Mouse (Mus musculus) midbrain, embryonic 13.5 days (tissue): ENCODE measurements at regions not wholly inside any gene's neighbourhood (a gene's known extent, or its start where the extent isn't known, plus 50 kb on each side); places are given as distances from the start of the nearest gene placed in this dataset.

ENCODE experiments used
- ATAC-seq: fragments of 200-750 bp; cut with Nextera tagmentation; 2 replicates; pipeline ENCODE4 v1.8.0; 2017; ENCODE audit warnings: mild to moderate bottlenecking, moderate TSS enrichment, moderate library complexity
- H3K27ac ChIP-seq: fragments of 300-500 bp; sonication (generic); 2 replicates; pipeline ENCODE4 v1.5.1; 2015; ENCODE audit warnings: inconsistent platforms, mild to moderate bottlenecking, moderate library complexity
- H3K27me3 ChIP-seq: fragments of 300-500 bp; sonication (generic); 2 replicates; pipeline ENCODE4 v1.6.1; 2015; ENCODE audit warnings: mild to moderate bottlenecking, inconsistent platforms
- H3K36me3 ChIP-seq: fragments of 300-500 bp; sonication (generic); 2 replicates; pipeline ENCODE4 v1.6.1; 2015; ENCODE audit warnings: mild to moderate bottlenecking, inconsistent platforms
- H3K4me1 ChIP-seq: fragments of 300-500 bp; sonication (generic); replicated peaks from 2 replicates; pipeline ENCODE4 v1.6.1; 2015; ENCODE audit warnings: inconsistent platforms
- H3K4me2 ChIP-seq: fragments of 300-500 bp; sonication (generic); replicated peaks from 2 replicates; pipeline ENCODE4 v1.6.1; 2015; ENCODE audit warnings: moderate library complexity, mild to moderate bottlenecking, inconsistent platforms
- H3K4me3 ChIP-seq: fragments of 300-500 bp; sonication (generic); replicated peaks from 2 replicates; pipeline ENCODE4 v1.5.1; 2015; ENCODE audit warnings: mild to moderate bottlenecking, inconsistent platforms
- H3K9ac ChIP-seq: fragments of 300-500 bp; sonication (generic); replicated peaks from 2 replicates; pipeline ENCODE4 v1.6.1; 2015; ENCODE audit warnings: mild to moderate bottlenecking, inconsistent platforms
- H3K9me3 ChIP-seq: fragments of 300-500 bp; sonication (generic); 2 replicates; pipeline ENCODE4 v1.6.1; 2016; ENCODE audit warnings: mild to moderate bottlenecking, inconsistent platforms
- WGBS: fragments of 180-500 bp; shearing (Covaris S2); methylation state at CpG from one replicate; pipeline ENCODE4 v1.1.7; 2015; 5-methylcytosine and 5-hydroxymethylcytosine counted together

DNA sequence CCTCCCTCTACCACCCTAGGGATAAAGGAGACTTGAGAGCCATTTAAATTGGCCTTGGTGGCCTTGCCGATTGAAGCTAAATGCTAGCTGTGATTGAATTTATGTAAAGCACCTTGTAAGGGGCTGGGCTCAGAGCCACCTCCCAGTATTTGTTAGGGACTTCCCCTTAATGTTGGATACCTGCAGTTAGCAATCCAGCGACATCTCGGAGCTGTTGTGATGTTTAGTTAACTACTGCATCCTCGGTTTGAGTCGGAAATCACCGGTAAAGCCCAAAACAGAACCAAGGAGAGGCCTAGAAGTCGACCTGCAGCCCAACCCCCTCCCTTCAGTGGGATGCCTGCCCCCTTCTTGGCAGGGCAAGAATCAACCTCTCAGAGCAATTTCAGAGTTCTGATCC lies 236.3 kb downstream of the Cd83 start:
- peaks cover 83% of the 10 kb centered on the region for H3K27me3 ChIP-seq
- H3K4me2 ChIP-seq = no peak overlapping the region
- H3K9me3 ChIP-seq = no peaks in the 10 kb centered on the region
- ATAC-seq = no peak
- no peak overlapping the region for H3K27ac ChIP-seq
- no peaks in the 10 kb centered on the region for H3K36me3 ChIP-seq
- H3K4me1 ChIP-seq = peaks cover 38% of the 10 kb centered on the region
- H3K4me3 ChIP-seq = no peak overlapping the region
- 15% methylated on average over 7 of the region's 7 CpGs for WGBS
- no peak overlapping the region for H3K9ac ChIP-seq

- Histone ChIP-seq H3K27me3 (peaks cover 76% of the 10 kb centered on the region), H3K4me2 (no peak overlapping the region), H3K27ac (no peak overlapping the region), H3K36me3 (no peaks in the 10 kb centered on the region), H3K9ac (no peak overlapping the region), H3K4me1 (peaks cover 48% of the 10 kb centered on the region), H3K4me3 (no peak overlapping the region), H3K9me3 (no peaks in the 10 kb centered on the region)
- 39% methylated on average over 10 of the region's 10 CpGs for WGBS
- no peak for ATAC-seq
These were observed 237.5 kb downstream of the Cd83 start for GRCm38 (mm10) chr13:44022106-44022505.

- H3K4me2 ChIP-seq = no peak overlapping the region
- H3K4me1 ChIP-seq = peaks cover 33% of the 10 kb centered on the region
- H3K27me3 ChIP-seq = peaks cover 71% of the 10 kb centered on the region
- no peak overlapping the region for H3K27ac ChIP-seq
- H3K36me3 ChIP-seq = no peaks in the 10 kb centered on the region
- ATAC-seq = no peak
- H3K4me3 ChIP-seq = no peak overlapping the region
- H3K9me3 ChIP-seq = no peaks in the 10 kb centered on the region
- H3K9ac ChIP-seq = no peak overlapping the region
- 62% methylated on average over 3 of the region's 3 CpGs for WGBS
These were observed 240.0 kb downstream of the Cd83 start for GRCm38 (mm10) chr13:44024612-44025011.

- ATAC-seq = peak; percentile 71; the same call in 1 of the 2 replicates
- Histone ChIP-seq H3K27ac (0 out of 2 replicates have a peak overlapping the region, but pooled peaks have one; percentile 14), H3K9ac (no peak overlapping the region), H3K4me1 (peaks cover 20% of the 10 kb centered on the region), H3K4me2 (no peak overlapping the region), H3K27me3 (peaks cover 60% of the 10 kb centered on the region), H3K4me3 (no peak overlapping the region), H3K36me3 (no peaks in the 10 kb centered on the region), H3K9me3 (no peaks in the 10 kb centered on the region)
- WGBS = 56% methylated on average over 26 of the region's 26 CpGs
These were observed 242.0 kb downstream of the Cd83 start for GRCm38 (mm10) chr13:44026321-44027255.

- Histone ChIP-seq H3K27me3 (peaks cover 58% of the 10 kb centered on the region), H3K27ac (no peak overlapping the region), H3K4me2 (no peak overlapping the region), H3K4me1 (peaks cover 12% of the 10 kb centered on the region), H3K4me3 (no peak overlapping the region), H3K9ac (no peak overlapping the region), H3K36me3 (no peaks in the 10 kb centered on the region), H3K9me3 (no peaks in the 10 kb centered on the region)
- ATAC-seq = no peak
- WGBS = 91% methylated on average over 6 of the region's 6 CpGs
These were observed 243.5 kb downstream of the Cd83 start for GRCm38 (mm10) chr13:44028081-44028480.

DNA sequence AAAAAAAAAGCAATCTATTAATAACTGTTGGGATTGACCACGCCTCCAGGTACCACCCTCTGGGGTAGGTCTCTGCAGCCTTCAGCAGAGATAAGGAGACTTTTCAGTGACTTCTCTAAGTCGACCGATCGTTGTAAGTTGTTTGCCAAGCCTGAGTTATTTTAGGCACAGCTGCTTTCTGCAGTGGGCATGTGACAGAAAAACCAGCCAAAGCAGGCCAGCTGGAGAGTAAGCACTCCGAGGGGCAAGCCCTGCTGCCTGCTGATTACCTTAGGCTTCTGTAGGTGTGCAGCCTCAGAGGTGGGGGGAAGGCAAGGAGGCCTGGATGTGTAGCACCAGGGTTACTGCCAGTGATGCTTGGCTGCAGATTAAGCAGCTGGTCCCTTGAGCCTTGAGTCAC lies 246.0 kb downstream of the Cd83 start:
- WGBS = 90% methylated on average over 5 of the region's 5 CpGs
- Histone ChIP-seq H3K4me3 (no peak overlapping the region), H3K27me3 (peaks cover 35% of the 10 kb centered on the region), H3K9ac (no peak overlapping the region), H3K4me1 (peaks cover 12% of the 10 kb centered on the region), H3K4me2 (no peak overlapping the region), H3K9me3 (no peaks in the 10 kb centered on the region), H3K36me3 (no peaks in the 10 kb centered on the region), H3K27ac (no peak overlapping the region)
- ATAC-seq = no peak

DNA sequence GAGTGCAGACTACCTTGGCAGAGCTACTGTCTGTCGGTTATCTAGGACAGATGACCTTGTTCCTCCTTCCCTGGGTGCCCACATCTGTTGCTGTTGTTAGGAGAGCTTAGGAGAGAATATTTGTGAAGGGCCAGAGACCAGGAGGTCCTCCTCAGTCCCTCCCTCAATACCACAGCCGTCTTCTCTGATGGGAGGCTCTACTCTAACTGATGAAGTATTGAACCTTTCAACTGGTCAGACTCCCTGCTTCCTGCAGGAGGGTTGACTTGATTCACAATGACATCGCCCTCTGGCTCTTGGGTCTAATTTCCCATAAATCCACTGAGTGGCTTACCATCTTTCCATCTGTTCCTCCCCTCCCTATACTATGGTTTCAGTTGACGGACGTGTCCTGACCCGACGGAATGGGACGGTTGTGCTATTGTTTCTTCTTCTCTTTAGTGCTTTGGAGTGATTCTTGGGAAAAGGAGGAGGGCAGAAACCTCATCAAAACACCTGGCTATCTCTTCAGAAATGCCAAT lies 253.3 kb downstream of the Cd83 start:
- Histone ChIP-seq H3K27ac (no peak overlapping the region), H3K4me1 (peaks cover 6% of the 10 kb centered on the region), H3K4me3 (no peak overlapping the region), H3K27me3 (peaks cover 43% of the 10 kb centered on the region), H3K4me2 (no peak overlapping the region), H3K9me3 (no peaks in the 10 kb centered on the region), H3K9ac (no peak overlapping the region), H3K36me3 (no peaks in the 10 kb centered on the region)
- no peak for ATAC-seq
- WGBS = 76% methylated on average over 8 of the region's 8 CpGs

DNA sequence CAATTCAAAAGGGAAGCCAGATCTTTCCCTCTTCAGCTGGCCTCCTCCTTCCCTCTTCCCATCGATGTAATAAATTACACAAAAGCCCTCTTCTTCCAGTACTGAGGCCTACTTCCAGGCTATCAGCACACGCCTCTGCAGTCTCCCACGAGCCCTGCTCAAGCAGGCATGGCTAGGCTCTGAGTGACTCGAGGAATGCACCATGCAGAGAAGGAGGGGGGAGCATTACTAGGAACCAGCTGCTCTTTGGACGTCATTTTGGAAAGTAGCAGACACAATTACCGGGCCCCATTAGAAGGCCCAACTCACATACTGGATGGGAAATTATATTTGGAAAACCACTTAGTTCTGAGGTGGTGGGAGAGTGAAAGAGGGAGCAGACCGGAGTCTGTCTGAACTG lies 253.7 kb downstream of the Cd83 start:
- ATAC-seq = no peak
- no peak overlapping the region for H3K4me3 ChIP-seq
- H3K27ac ChIP-seq = no peak overlapping the region
- peaks cover 11% of the 10 kb centered on the region for H3K4me1 ChIP-seq
- H3K9me3 ChIP-seq = no peaks in the 10 kb centered on the region
- no peak overlapping the region for H3K9ac ChIP-seq
- no peak overlapping the region for H3K4me2 ChIP-seq
- H3K36me3 ChIP-seq = no peaks in the 10 kb centered on the region
- 54% methylated on average over 7 of the region's 7 CpGs for WGBS
- H3K27me3 ChIP-seq = peaks cover 43% of the 10 kb centered on the region

- 58% methylated on average over 7 of the region's 7 CpGs for WGBS
- H3K4me1 ChIP-seq = peaks cover 27% of the 10 kb centered on the region
These were observed 256.1 kb downstream of the Cd83 start for GRCm38 (mm10) chr13:44040640-44041039.

DNA sequence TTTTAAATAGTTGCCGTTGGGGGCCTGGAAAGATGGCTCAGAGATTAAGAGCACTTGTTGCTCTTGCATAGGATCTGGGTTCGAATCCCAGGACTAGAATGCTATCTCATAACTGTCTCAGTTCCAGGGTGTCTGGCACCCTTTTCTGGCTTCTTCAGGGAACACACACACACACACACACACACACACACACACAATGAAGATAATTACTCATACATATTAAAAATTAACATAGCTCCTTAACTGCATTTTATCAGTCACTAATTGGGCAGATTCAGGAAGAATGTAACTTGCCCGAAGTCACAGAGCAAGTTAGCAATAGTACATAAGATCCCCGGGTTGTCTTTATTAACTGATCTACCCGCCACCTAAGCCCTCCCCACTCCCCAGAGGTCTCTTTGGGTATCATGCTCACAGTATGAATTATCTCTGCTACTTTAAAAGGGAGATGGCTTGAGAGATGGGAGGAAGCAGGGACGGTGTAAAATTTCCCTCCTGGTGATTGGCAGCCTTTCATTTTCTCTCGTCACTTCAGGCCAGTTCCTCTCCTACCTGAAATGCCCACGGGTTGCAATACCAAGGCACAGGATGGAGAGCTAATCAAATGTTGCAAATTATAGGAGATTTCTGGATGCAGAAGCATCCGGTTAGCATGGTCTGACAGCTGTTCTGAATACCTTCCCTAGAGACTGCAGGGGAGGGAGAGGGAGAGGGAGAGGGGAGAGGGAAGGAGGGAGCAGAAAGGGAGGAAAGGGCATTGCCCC lies 258.3 kb downstream of the Cd83 start:
- peaks cover 43% of the 10 kb centered on the region for H3K27me3 ChIP-seq
- peaks cover 27% of the 10 kb centered on the region for H3K4me1 ChIP-seq
- 0 out of 2 replicates have a peak overlapping the region, but pooled peaks have one; percentile 37 for H3K27ac ChIP-seq
- ATAC-seq = peak; percentile 87
- no peaks in the 10 kb centered on the region for H3K9me3 ChIP-seq
- no peak overlapping the region for H3K4me3 ChIP-seq
- H3K36me3 ChIP-seq = no peaks in the 10 kb centered on the region
- H3K9ac ChIP-seq = no peak overlapping the region
- 35% methylated on average over 9 of the region's 9 CpGs for WGBS
- H3K4me2 ChIP-seq = peak overlapping the region; percentile 31

More at GRCm38 (mm10) chr13:44040640-44041039, 256.1 kb downstream of the Cd83 start:
- H3K9ac ChIP-seq = no peak overlapping the region
- H3K4me3 ChIP-seq = no peak overlapping the region
- ATAC-seq = no peak
- H3K36me3 ChIP-seq = no peaks in the 10 kb centered on the region
- no peak overlapping the region for H3K4me2 ChIP-seq
- H3K27me3 ChIP-seq = peaks cover 47% of the 10 kb centered on the region
- H3K27ac ChIP-seq = no peak overlapping the region
- H3K9me3 ChIP-seq = no peaks in the 10 kb centered on the region

- peaks cover 44% of the 10 kb centered on the region for H3K27me3 ChIP-seq
- peak overlapping the region; percentile 57; the same call in 1 of the 2 replicates for H3K27ac ChIP-seq
- no peaks in the 10 kb centered on the region for H3K36me3 ChIP-seq
- H3K9me3 ChIP-seq = no peaks in the 10 kb centered on the region
- peak; percentile 85 for ATAC-seq
- H3K4me1 ChIP-seq = peaks cover 22% of the 10 kb centered on the region
- H3K4me3 ChIP-seq = no peak overlapping the region
- no peak overlapping the region; the same call in 1 of the 2 replicates for H3K9ac ChIP-seq
- peak overlapping the region; percentile 31 for H3K4me2 ChIP-seq
- 1% methylated on average over 5 of the region's 5 CpGs for WGBS
These were observed 258.9 kb downstream of the Cd83 start for GRCm38 (mm10) chr13:44043494-44043885.
